Mouse (Mus musculus): ENCODE results near the gene Slc5a5.

Gene Slc5a5

DNA sequence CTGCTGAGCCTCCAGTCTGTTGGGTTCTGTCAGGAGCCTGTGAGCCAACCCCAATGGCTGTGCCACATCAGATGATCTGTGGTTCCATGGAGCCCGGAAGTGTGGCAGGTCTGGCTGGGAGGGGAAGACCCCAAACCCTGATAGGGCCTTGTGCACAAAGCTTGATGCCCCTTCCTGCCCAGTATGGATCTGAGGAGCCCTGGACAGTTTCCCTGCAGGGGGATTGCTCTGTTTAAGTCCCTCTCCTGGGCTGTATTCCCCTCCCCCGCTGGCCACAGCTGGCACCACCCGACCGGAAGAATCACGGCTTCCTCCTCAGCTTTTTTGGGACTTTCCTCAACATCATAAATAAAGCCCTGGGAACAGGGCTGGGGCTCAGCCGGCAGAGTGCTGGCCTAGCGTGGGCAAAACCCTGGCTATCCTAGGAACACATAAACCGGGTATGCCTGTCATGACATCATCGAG lies 59.5 kb downstream of the Slc5a5 start:
- no peak for DNase-seq (ENCODE audit: low spot score in 2 of 2)

Measured in left cerebral cortex, adult 9 months (tissue).